Mouse (Mus musculus) forebrain, postnatal 0 days (tissue): ENCODE data around the gene Kdelr2. TPM values are rescaled to one million over a fixed set of nuclear protein-coding genes. Genes with fewer than 3 reads are reported as not detected.

Experiments used
- ATAC-seq: fragments of 200-750 bp; cut with Nextera tagmentation; 2 replicates; pipeline ENCODE4 v1.8.0; 2017; ENCODE audit warnings: mild to moderate bottlenecking, moderate library complexity
- DNase-seq: peaks from one replicate; pipeline ENCODE4 v3.0.0-alpha.2; 2015
- H3K27ac ChIP-seq: fragments of 300-500 bp; sonication (generic); 2 replicates; pipeline ENCODE4 v1.5.1; 2014; ENCODE audit warnings: low read depth, mild to moderate bottlenecking, antibody characterized with exemption, low read length, moderate library complexity, mixed read lengths
- H3K27me3 ChIP-seq: fragments of 300-500 bp; sonication (generic); 2 replicates; pipeline ENCODE4 v1.6.1; 2014; ENCODE audit warnings: mild to moderate bottlenecking, low read length, mixed read lengths; ENCODE audit not compliant: insufficient read depth
- H3K36me3 ChIP-seq: fragments of 300-500 bp; sonication (generic); 2 replicates; pipeline ENCODE4 v1.6.1; 2014; ENCODE audit warnings: mild to moderate bottlenecking, moderate library complexity; ENCODE audit not compliant: insufficient read depth
- H3K4me1 ChIP-seq: fragments of 300-500 bp; sonication (generic); 2 replicates; pipeline ENCODE4 v1.6.1; 2014; ENCODE audit warnings: antibody characterized with exemption; ENCODE audit not compliant: insufficient read depth
- H3K4me2 ChIP-seq: fragments of 300-500 bp; sonication (generic); 2 replicates; pipeline ENCODE4 v1.6.1; 2014; ENCODE audit warnings: low read depth, mild to moderate bottlenecking, moderate library complexity
- H3K4me3 ChIP-seq: fragments of 300-500 bp; sonication (generic); 2 replicates; pipeline ENCODE4 v1.5.1; 2014; ENCODE audit warnings: low read depth, low read length, mixed read lengths
- H3K9ac ChIP-seq: fragments of 300-500 bp; sonication (generic); 2 replicates; pipeline ENCODE4 v1.6.1; 2014; ENCODE audit warnings: mild to moderate bottlenecking
- H3K9me3 ChIP-seq: fragments of 300-500 bp; sonication (generic); 2 replicates; pipeline ENCODE4 v1.6.1; 2016; ENCODE audit warnings: low read length
- CTCF ChIP-seq: sonication (generic); IDR thresholded peaks from 2 replicates; pipeline ENCODE4 v1.5.1; 2016; ENCODE audit warnings: antibody characterized with exemption, control low read depth, low read depth
- WGBS: fragments of 180-500 bp; shearing (Covaris S2); extraction: QIAGEN DNeasy Blood & Tissue Kit; methylation state at CpG from one replicate; pipeline ENCODE4 v1.1.7; 2014; 5-methylcytosine and 5-hydroxymethylcytosine counted together
- polyA plus RNA-seq: library from polyadenylated mRNA; unstranded; fragments of >200 nt; fragmentation: Nextera tagmentation; extraction: Ambion mirVana; gene quantifications from 2 replicates; pipeline ENCODE4 v1.2.1, GENCODE M21; 2015
- total RNA-seq: library from RNA; depleted of rRNA; stranded (reverse); fragments of >200 nt; gene quantifications from 2 replicates; pipeline ENCODE4 v1.2.3, GENCODE M21; 2014

The Kdelr2 gene
- total and polyA plus RNA-seq, 2 experiments from 2014 or later, result 80.5 to 125 TPM

DNA sequence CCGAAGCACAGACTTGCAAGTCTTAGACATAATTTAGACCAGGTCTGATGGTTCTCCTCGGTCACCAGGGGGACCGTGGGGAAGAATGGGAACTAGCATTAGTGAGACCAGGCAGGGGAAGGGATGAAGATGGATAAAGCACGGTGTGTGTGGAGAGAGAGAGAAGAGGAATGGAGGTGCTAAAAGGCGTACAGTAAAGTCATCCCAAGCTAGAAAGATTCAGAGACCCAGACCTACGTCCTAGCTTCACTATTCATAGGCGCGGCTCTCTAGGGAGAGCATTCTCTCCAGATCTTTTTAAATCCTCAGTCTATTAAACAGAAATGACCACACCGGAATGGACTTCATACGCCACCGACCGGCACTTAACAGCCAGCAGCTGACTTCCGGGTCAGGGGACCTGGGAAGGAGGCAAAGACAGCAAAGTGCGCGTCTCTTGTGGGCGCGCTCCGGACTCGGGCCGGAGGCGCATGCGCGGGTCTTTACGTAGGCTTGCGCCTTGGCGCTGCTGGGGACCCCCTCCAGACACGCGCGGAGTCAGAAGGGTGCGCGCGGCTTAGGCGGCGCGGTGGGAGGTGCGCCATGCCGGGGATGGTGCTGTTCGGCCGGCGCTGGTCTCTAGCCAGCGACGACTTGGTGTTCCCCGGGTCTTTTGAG is 60.6 kb downstream of the Kdelr2 start, which contains the start of gene Daglb:
TSS of gene Daglb (plus strand) at position 485 of the 657 bp plus-strand sequence.
- 2% methylated on average over 43 of the region's 43 CpGs for WGBS
- peak; percentile 13; the same call in 1 of the 2 replicates for TF ChIP-seq CTCF
- ATAC-seq (peak; percentile 99), DNase-seq (peak; percentile 96)
- Histone ChIP-seq H3K27me3 (no peaks in the 10 kb centered on the region), H3K27ac (peak within 1 kb of the TSS; percentile 79), H3K9me3 (no peaks in the 10 kb centered on the region), H3K4me1 (0 out of 2 replicates have a peak, but pooled peaks cover 4% of the 10 kb centered on the region), H3K4me2 (peak within 1 kb of the TSS; percentile 75), H3K36me3 (peaks cover 20% of the 10 kb centered on the region), H3K9ac (peak within 1 kb of the TSS; percentile 59), H3K4me3 (peak within 1 kb of the TSS; percentile 58)

GRCm38 (mm10) chr5:143464757-143465118 is 61.1 kb downstream of the Kdelr2 start:
- WGBS, result 1% methylated on average over 20 of the region's 20 CpGs
- Histone ChIP-seq H3K4me1 (0 out of 2 replicates have a peak, but pooled peaks cover 4% of the 10 kb centered on the region), H3K4me2 (peak overlapping the region; percentile 75), H3K27ac (peak overlapping the region; percentile 79), H3K9ac (peak overlapping the region; percentile 59), H3K9me3 (no peaks in the 10 kb centered on the region), H3K27me3 (no peaks in the 10 kb centered on the region), H3K36me3 (peaks cover 26% of the 10 kb centered on the region), H3K4me3 (peak overlapping the region; percentile 58)
- no peak for TF ChIP-seq CTCF
- ATAC-seq (no peak; the same call in 1 of the 2 replicates), DNase-seq (no peak)

GRCm38 (mm10) chr5:143465156-143466085 is 61.8 kb downstream of the Kdelr2 start:
- Histone ChIP-seq H3K4me1 (0 out of 2 replicates have a peak, but pooled peaks cover 4% of the 10 kb centered on the region), H3K9me3 (no peaks in the 10 kb centered on the region), H3K27me3 (no peaks in the 10 kb centered on the region), H3K9ac (peak overlapping the region; percentile 59), H3K4me3 (peak overlapping the region; percentile 58), H3K27ac (no peak overlapping the region; the same call in 1 of the 2 replicates), H3K36me3 (peaks cover 31% of the 10 kb centered on the region), H3K4me2 (peak overlapping the region; percentile 75)
- TF ChIP-seq CTCF, result no peak
- whole genome bisulfite sequencing, result 36% methylated on average over 23 of the region's 23 CpGs
- ATAC-seq, result no peak
- DNase-seq, result no peak

GRCm38 (mm10) chr5:143466891-143467669 is 63.4 kb downstream of the Kdelr2 start:
- TF ChIP-seq CTCF, result no peak
- Histone ChIP-seq H3K27me3 (no peaks in the 10 kb centered on the region), H3K4me2 (no peak overlapping the region), H3K4me1 (0 out of 2 replicates have a peak, but pooled peaks cover 4% of the 10 kb centered on the region), H3K9ac (no peak overlapping the region), H3K4me3 (no peak overlapping the region), H3K27ac (no peak overlapping the region), H3K9me3 (no peaks in the 10 kb centered on the region), H3K36me3 (peaks cover 31% of the 10 kb centered on the region)
- WGBS, result 94% methylated on average over 23 of the region's 23 CpGs
- DNase-seq (no peak), ATAC-seq (no peak)

DNA sequence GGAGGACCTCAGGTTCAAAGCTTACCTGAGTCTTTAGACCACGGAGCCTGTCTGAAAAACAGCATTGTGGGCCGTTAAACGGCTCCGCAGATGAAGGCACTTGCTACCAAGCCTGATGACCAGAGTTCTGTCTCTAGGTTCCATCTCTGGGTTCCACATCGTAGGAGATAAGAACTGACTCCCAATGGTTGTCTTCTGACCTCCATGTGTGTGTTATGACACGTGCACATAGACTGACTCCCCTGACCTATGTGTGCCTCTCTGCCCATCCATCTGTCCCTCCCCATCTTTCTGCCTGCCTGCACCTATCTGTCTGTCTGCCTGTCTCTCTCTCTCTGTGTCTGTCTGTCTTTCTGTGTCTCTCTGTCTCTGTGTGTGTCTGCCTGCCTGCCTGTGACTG is 64.3 kb downstream of the Kdelr2 start:
- 93% methylated on average over 6 of the region's 6 CpGs for WGBS
- peaks cover 31% of the 10 kb centered on the region for H3K36me3 ChIP-seq
- DNase-seq, result no peak
- 0 out of 2 replicates have a peak, but pooled peaks cover 4% of the 10 kb centered on the region for H3K4me1 ChIP-seq
- no peak overlapping the region for H3K27ac ChIP-seq
- ATAC-seq, result no peak
- no peak overlapping the region for H3K9ac ChIP-seq
- no peak for TF ChIP-seq CTCF
- H3K4me3 ChIP-seq, result no peak overlapping the region
- no peaks in the 10 kb centered on the region for H3K9me3 ChIP-seq
- H3K4me2 ChIP-seq, result no peak overlapping the region
- no peaks in the 10 kb centered on the region for H3K27me3 ChIP-seq

DNA sequence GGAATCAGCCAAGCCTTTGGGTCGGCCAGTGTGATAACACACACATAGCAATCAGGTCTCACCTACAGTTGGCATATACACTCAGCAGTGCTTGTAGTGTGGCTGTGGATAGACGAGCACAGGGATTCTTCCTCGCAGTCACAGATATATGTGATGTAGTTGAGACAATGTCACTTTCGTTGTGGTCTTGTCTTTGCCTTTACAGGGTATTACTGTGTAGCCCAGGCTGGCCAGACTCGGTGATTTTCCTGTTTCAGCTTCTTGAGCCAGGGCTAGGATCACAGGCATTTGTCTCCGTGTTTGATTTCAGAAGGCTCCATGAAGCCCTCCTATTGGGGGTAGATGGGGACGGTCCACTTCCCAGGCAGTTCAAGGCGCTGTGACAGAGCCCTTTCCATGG is 66.0 kb downstream of the Kdelr2 start:
- ATAC-seq, result no peak
- peaks cover 37% of the 10 kb centered on the region for H3K36me3 ChIP-seq
- H3K4me2 ChIP-seq, result no peak overlapping the region
- TF ChIP-seq CTCF, result no peak
- H3K9me3 ChIP-seq, result no peaks in the 10 kb centered on the region
- H3K4me3 ChIP-seq, result no peak overlapping the region
- WGBS, result 94% methylated on average over 8 of the region's 8 CpGs
- DNase-seq, result no peak
- no peaks in the 10 kb centered on the region for H3K27me3 ChIP-seq
- no peak overlapping the region for H3K27ac ChIP-seq
- H3K4me1 ChIP-seq, result no peaks in the 10 kb centered on the region
- H3K9ac ChIP-seq, result no peak overlapping the region
